Mouse (Mus musculus) midbrain, embryonic 12.5 days (tissue): Measurements from ENCODE around the gene Ctcfl. TPM values are rescaled to one million over a fixed set of nuclear protein-coding genes. Genes with fewer than 3 reads are reported as not detected.

Source experiments
- ATAC-seq: fragments of 200-750 bp; cut with Nextera tagmentation; 2 replicates; pipeline ENCODE4 v1.8.0; 2017; ENCODE audit warnings: low read depth, moderate TSS enrichment, moderate library complexity; ENCODE audit not compliant: low FRiP score
- H3K27ac ChIP-seq: fragments of 300-500 bp; sonication (generic); replicated peaks from 2 replicates; pipeline ENCODE4 v1.5.1; 2016; ENCODE audit warnings: mild to moderate bottlenecking
- H3K27me3 ChIP-seq: fragments of 300-500 bp; sonication (generic); 2 replicates; pipeline ENCODE4 v1.6.1; 2016; ENCODE audit warnings: mild to moderate bottlenecking
- H3K36me3 ChIP-seq: fragments of 300-500 bp; sonication (generic); 2 replicates; pipeline ENCODE4 v1.6.1; 2016
- H3K4me1 ChIP-seq: fragments of 300-500 bp; sonication (generic); 2 replicates; pipeline ENCODE4 v1.6.1; 2016
- H3K4me2 ChIP-seq: fragments of 300-500 bp; sonication (generic); replicated peaks from 2 replicates; pipeline ENCODE4 v1.6.1; 2016; ENCODE audit warnings: mild to moderate bottlenecking, moderate library complexity
- H3K4me3 ChIP-seq: fragments of 300-500 bp; sonication (generic); 2 replicates; pipeline ENCODE4 v1.5.1; 2016; ENCODE audit warnings: mild to moderate bottlenecking
- H3K9ac ChIP-seq: fragments of 300-500 bp; sonication (generic); replicated peaks from 2 replicates; pipeline ENCODE4 v1.6.1; 2016; ENCODE audit warnings: mild to moderate bottlenecking, moderate library complexity
- H3K9me3 ChIP-seq: fragments of 300-500 bp; sonication (generic); 2 replicates; pipeline ENCODE4 v1.6.1; 2016; ENCODE audit warnings: mild to moderate bottlenecking
- whole genome bisulfite sequencing: fragments of 180-500 bp; shearing (Covaris S2); methylation state at CpG from one replicate; pipeline ENCODE4 v1.1.7; 2016; 5-methylcytosine and 5-hydroxymethylcytosine counted together
- polyA plus RNA-seq: library from polyadenylated mRNA; unstranded; fragments of >200 nt; fragmentation: Nextera tagmentation; extraction: Ambion mirVana; gene quantifications from 2 replicates; pipeline ENCODE4 v1.2.1, GENCODE M21; 2016

Ctcfl gene
- polyA plus RNA-seq, 1 experiment from 2014 or later = not detected

DNA sequence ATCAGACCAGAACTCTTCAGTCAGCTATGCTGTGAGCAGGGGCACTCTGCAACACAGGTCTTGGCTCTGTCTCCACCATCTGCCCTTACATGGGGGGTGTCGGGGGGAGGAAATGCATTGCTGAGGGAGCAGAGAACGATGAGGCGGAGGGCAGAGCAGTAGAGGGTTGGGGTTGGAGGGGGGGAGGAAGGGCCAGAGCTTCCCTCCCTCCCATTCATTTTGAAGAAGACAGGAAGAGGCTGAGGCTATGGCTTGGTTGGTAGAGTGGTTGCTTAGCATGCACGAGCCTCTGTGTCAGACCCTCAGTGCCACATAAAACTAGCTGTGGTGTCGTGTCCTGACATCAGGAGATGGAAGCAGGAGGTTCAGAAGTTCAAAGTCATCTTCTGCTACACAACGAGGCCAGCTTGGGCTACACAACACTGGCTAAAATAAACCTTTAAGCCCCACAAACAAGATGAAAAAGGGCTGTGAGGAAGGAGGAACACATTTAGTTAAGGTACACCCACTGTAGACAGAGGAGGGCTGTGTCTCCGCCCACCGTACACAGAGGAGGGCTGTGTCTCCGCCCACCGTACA lies 62.9 kb downstream of the Ctcfl start:
- Histone ChIP-seq H3K4me1 (peaks cover 8% of the 10 kb centered on the region; the same call in 1 of the 2 replicates), H3K9ac (no peak overlapping the region), H3K4me3 (no peak overlapping the region), H3K27ac (no peak overlapping the region), H3K9me3 (no peaks in the 10 kb centered on the region), H3K27me3 (no peaks in the 10 kb centered on the region), H3K4me2 (no peak overlapping the region), H3K36me3 (no peaks in the 10 kb centered on the region)
- WGBS = 81% methylated on average over 10 of the region's 10 CpGs
- ATAC-seq = no peak

GRCm38 (mm10) chr2:173053846-173054245 lies 65.5 kb downstream of the Ctcfl start:
- WGBS = 84% methylated on average over 6 of the region's 6 CpGs
- no peaks in the 10 kb centered on the region for H3K9me3 ChIP-seq
- H3K9ac ChIP-seq = no peak overlapping the region

GRCm38 (mm10) chr2:173052881-173053280 lies 66.4 kb downstream of the Ctcfl start:
- no peak overlapping the region for H3K9ac ChIP-seq
- WGBS = 93% methylated on average over 8 of the region's 8 CpGs
- peaks cover 11% of the 10 kb centered on the region for H3K4me1 ChIP-seq

More at GRCm38 (mm10) chr2:173053846-173054245, 65.5 kb downstream of the Ctcfl start:
- H3K36me3 ChIP-seq = no peaks in the 10 kb centered on the region
- H3K4me3 ChIP-seq = no peak overlapping the region
- peaks cover 19% of the 10 kb centered on the region for H3K4me1 ChIP-seq
- no peak overlapping the region for H3K27ac ChIP-seq
- no peak for ATAC-seq
- no peak overlapping the region for H3K4me2 ChIP-seq
- peaks cover 6% of the 10 kb centered on the region; the same call in 1 of the 2 replicates for H3K27me3 ChIP-seq

GRCm38 (mm10) chr2:173050604-173051382 lies 68.5 kb downstream of the Ctcfl start:
- H3K27me3 ChIP-seq = peaks cover 6% of the 10 kb centered on the region; the same call in 1 of the 2 replicates
- H3K4me1 ChIP-seq = peaks cover 11% of the 10 kb centered on the region
- H3K4me2 ChIP-seq = no peak overlapping the region
- H3K9me3 ChIP-seq = no peaks in the 10 kb centered on the region
- no peak overlapping the region for H3K4me3 ChIP-seq
- 28% methylated on average over 8 of the region's 8 CpGs for WGBS
- no peak for ATAC-seq
- 0 out of 2 replicates have a peak overlapping the region, but pooled peaks have one; percentile 29 for H3K9ac ChIP-seq
- H3K27ac ChIP-seq = no peak overlapping the region
- no peaks in the 10 kb centered on the region for H3K36me3 ChIP-seq

More at GRCm38 (mm10) chr2:173052881-173053280, 66.4 kb downstream of the Ctcfl start:
- no peak overlapping the region for H3K27ac ChIP-seq
- no peaks in the 10 kb centered on the region for H3K36me3 ChIP-seq
- no peaks in the 10 kb centered on the region for H3K9me3 ChIP-seq
- peaks cover 6% of the 10 kb centered on the region; the same call in 1 of the 2 replicates for H3K27me3 ChIP-seq
- no peak overlapping the region for H3K4me2 ChIP-seq
- no peak for ATAC-seq
- H3K4me3 ChIP-seq = no peak overlapping the region

GRCm38 (mm10) chr2:173049817-173050216 lies 69.5 kb downstream of the Ctcfl start:
- H3K9me3 ChIP-seq = no peaks in the 10 kb centered on the region
- 48% methylated on average over 6 of the region's 6 CpGs for WGBS
- no peak overlapping the region for H3K27ac ChIP-seq
- peaks cover 6% of the 10 kb centered on the region; the same call in 1 of the 2 replicates for H3K27me3 ChIP-seq
- peaks cover 11% of the 10 kb centered on the region for H3K4me1 ChIP-seq
- no peak overlapping the region for H3K9ac ChIP-seq
- no peak overlapping the region for H3K4me2 ChIP-seq
- no peak overlapping the region for H3K4me3 ChIP-seq
- no peak for ATAC-seq
- H3K36me3 ChIP-seq = no peaks in the 10 kb centered on the region

- Histone ChIP-seq H3K27ac (no peak overlapping the region), H3K9ac (no peak overlapping the region), H3K27me3 (peaks cover 6% of the 10 kb centered on the region; the same call in 1 of the 2 replicates), H3K36me3 (no peaks in the 10 kb centered on the region), H3K4me3 (no peak overlapping the region), H3K9me3 (no peaks in the 10 kb centered on the region), H3K4me2 (no peak overlapping the region), H3K4me1 (peaks cover 11% of the 10 kb centered on the region)
- ATAC-seq = no peak
- 86% methylated on average over 3 of the region's 3 CpGs for WGBS
Measured at GRCm38 (mm10) chr2:173049231-173049630, 70.1 kb downstream of the Ctcfl start.

DNA sequence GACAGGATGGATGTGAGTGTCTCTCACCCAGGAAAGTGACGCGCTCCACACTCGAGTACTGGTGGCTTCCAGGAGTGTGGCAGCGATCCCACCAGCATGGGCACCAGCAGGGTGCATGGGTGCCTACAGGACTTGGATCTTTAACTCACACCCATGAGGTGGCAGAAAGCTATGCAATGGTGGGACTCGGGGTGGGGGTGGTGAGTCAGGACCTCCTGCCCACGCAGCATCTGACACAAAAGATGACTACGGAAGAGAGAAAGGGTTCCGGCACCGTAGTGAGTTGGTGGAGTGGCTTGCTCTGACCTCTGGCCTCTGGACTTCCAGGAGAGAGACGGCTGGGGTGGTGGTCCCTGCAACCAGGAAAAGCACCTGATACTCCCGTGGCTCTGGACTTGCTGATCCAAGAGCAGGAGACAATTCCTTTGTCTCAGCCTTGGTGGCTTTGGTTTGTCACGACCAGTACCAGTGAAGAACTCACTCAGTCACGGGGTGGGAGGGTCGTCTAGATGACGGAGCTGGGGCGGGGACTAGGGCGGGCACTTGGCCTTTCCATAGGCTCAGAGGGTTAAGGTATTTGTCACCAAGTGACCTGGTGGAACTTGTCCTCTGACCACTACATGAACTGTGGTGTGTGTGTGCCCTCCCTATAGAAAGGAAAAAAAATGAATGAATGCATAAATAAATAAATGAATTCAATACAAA lies 71.1 kb downstream of the Ctcfl start:
- Histone ChIP-seq H3K4me3 (no peak overlapping the region), H3K9ac (no peak overlapping the region), H3K27me3 (peaks cover 6% of the 10 kb centered on the region; the same call in 1 of the 2 replicates), H3K27ac (no peak overlapping the region), H3K9me3 (no peaks in the 10 kb centered on the region), H3K36me3 (no peaks in the 10 kb centered on the region), H3K4me2 (no peak overlapping the region), H3K4me1 (peaks cover 11% of the 10 kb centered on the region)
- ATAC-seq = no peak
- 52% methylated on average over 17 of the region's 17 CpGs for WGBS

GRCm38 (mm10) chr2:173047471-173047870 lies 71.9 kb downstream of the Ctcfl start:
- Histone ChIP-seq H3K9ac (no peak overlapping the region), H3K4me3 (no peak overlapping the region), H3K4me1 (peaks cover 11% of the 10 kb centered on the region), H3K36me3 (no peaks in the 10 kb centered on the region), H3K27ac (no peak overlapping the region), H3K4me2 (no peak overlapping the region), H3K9me3 (no peaks in the 10 kb centered on the region), H3K27me3 (peaks cover 6% of the 10 kb centered on the region; the same call in 1 of the 2 replicates)
- ATAC-seq = no peak
- WGBS = 47% methylated on average over 5 of the region's 5 CpGs

DNA sequence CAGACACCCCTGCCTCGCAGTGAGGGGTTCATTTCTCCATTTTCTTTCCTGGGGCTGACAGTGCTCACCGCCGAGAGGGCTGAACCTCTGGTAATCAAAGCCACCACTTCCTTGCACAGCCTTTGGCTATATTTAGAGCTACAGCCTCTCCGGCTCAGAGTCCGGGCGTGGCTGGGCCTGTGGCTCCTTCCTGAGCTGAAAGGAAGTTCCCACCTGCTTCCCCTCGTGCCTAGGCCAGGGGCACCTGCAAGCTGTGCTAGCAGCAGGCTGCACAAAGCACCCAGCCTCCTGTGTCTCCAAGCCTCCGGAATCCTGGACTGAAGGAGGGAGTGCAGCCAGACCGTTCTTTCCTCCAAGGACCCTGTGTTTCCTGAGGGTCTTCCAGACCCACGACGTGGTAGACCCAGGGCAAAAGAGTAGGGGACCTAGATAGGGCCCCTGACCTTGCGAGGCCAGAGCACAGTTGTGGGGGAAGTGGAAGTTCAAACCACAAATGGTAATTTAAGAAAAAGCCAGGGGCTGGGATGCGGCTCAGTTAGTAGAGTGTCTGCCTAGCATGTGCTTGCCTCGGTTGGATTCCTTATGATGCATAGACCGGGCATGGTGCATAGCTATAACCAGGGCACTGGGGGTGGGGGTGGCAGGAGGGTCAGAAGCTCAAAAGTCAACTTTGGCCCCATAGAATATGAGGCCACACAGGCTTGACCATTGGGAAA lies 72.6 kb downstream of the Ctcfl start:
- no peak overlapping the region for H3K4me2 ChIP-seq
- H3K9ac ChIP-seq = no peak overlapping the region
- no peak overlapping the region for H3K4me3 ChIP-seq
- H3K4me1 ChIP-seq = peaks cover 11% of the 10 kb centered on the region
- 79% methylated on average over 15 of the region's 15 CpGs for WGBS
- H3K36me3 ChIP-seq = no peaks in the 10 kb centered on the region
- peaks cover 6% of the 10 kb centered on the region; the same call in 1 of the 2 replicates for H3K27me3 ChIP-seq
- no peak for ATAC-seq
- no peak overlapping the region for H3K27ac ChIP-seq
- H3K9me3 ChIP-seq = no peaks in the 10 kb centered on the region

DNA sequence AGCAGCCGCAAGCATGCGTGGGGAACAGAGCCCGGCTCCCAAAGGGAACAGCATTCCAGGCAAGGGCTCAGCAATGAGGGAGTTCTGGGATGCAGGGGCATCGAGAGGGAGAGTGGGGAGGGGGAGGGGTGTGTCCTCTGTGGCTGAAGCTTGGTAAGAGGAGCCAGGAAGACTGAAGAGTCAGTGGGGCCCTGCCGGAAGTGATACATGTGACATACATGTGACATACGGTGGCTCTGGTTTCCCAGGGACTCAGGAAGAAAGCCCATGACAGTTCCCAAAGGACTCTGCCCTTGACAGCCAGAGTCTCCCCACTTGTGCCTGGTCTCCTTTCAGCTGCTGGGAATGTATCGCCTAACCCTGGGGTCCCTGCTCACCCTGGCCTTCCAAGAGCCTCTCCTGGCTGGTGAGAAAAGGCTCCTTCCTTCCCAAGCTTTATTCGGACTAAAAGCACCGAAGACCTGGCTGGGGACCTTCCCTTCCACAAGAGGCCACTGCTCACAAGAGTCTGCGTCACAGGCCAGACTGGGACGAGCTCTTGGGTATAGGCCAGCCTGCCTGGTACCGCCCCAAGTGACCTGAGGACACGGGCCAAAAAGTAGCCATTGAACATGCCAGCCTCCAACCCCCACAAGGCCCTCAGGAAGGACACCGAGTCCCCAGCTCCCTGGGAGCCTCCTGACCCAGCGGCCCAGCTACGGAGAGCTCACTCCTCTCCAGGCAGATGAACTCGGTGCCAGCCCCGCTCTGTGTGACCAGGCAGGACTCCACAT lies 74.9 kb downstream of the Ctcfl start:
- H3K4me1 ChIP-seq = no peaks in the 10 kb centered on the region; the same call in 1 of the 2 replicates
- no peaks in the 10 kb centered on the region for H3K9me3 ChIP-seq
- no peaks in the 10 kb centered on the region for H3K27me3 ChIP-seq
- no peak overlapping the region for H3K4me2 ChIP-seq
- no peak overlapping the region for H3K27ac ChIP-seq
- no peaks in the 10 kb centered on the region for H3K36me3 ChIP-seq
- 79% methylated on average over 18 of the region's 18 CpGs for WGBS
- H3K4me3 ChIP-seq = no peak overlapping the region
- ATAC-seq = no peak
- no peak overlapping the region for H3K9ac ChIP-seq
